Mouse (Mus musculus) cerebellum, adult 18-20 months (tissue): ENCODE results near the gene Actr10.

Source experiments
- DNase-seq, 2 experiments: peaks; one replicate each; pipeline ENCODE4 v3.0.0; 2021

Gene Actr10

DNA sequence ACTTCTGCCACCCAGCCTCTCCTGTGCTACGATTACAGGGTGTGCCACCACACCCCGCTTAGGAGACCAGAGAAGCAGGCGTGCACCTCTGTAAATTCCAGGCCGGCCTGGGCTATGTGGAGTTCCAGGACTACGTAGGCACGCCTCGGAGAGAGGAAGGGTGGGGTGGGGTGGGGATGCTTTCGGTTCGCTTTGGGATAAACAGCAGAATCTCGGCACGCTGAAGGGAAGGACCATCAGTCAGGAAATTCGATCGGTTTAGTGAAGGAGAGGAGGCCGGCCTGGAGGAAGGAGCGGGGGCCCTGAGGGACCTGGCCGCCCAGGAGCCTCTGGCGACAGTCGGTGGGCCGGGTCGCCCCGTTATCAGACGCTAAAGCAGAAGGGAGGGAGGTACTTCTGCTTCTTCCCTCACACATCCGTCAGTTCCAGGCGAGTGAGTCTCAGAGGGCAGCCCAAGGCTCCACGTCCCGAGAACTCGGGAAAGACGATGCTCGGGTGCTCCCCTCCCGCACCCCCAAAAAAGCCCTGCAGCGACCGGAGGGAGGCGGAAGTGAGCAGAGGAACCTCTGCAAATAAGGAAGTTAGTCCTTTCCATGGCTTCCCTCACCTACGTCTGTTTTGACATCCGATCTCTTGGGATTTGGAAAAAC is 30.6 kb downstream of the Actr10 start:
- peak; percentile 81 to 82 for DNase-seq

- DNase-seq = peak; percentile 71 to 86
These were observed 31.2 kb downstream of the Actr10 start for GRCm38 (mm10) chr12:70968791-70969307.

DNA sequence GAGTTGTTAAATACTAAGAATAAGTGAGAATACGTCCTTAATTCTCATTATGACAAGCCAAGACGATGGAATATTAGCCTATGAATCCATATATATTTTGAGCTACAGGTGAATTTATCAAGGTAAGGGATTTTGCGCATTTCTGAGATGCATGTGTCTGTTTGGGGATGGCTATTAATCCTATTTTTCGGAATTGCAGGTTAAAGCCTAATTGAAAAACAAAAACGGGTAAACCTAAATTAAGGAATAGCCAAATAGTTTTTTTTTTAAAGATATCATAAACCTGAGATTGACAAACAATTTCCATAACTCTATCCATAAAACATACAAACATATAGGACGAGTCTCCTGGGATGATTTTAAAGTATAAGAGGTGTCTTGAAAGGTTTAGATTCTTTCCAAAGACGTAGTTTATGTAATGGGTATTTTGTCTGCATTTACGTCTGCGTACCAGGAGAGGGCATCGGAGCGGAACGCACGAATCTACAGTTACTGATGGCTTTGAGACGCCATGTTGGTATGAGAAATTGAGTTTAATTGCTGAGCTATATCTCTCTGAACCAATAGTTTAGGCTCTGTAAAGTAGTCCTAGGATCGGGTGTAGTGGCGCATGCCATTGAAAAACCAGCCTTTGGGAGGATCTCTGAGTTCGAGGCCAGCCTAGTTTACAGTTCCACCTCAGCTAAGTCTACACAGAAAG is 32.0 kb downstream of the Actr10 start:
- DNase-seq = peak; percentile 54 to 71

DNA sequence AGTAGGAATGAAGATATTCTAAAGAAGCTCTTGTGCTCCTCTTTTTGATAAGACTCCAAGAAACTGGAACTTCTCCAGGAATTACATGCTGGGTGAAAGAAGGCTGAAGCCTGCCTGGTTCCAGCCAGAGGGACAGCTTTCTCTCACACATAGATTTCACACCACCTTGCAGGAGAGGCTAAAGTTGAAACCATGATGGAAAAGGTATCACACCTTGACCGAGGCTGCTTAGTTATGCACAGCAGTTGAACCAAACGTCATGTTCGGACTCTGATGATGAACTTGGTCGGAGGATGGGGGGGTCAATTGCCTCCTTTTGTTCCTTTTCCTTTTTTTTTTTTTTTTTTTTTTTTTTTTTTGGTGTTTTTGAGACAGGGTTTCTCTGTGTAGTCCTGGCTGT is 36.2 kb downstream of the Actr10 start:
- DNase-seq = no peak

DNA sequence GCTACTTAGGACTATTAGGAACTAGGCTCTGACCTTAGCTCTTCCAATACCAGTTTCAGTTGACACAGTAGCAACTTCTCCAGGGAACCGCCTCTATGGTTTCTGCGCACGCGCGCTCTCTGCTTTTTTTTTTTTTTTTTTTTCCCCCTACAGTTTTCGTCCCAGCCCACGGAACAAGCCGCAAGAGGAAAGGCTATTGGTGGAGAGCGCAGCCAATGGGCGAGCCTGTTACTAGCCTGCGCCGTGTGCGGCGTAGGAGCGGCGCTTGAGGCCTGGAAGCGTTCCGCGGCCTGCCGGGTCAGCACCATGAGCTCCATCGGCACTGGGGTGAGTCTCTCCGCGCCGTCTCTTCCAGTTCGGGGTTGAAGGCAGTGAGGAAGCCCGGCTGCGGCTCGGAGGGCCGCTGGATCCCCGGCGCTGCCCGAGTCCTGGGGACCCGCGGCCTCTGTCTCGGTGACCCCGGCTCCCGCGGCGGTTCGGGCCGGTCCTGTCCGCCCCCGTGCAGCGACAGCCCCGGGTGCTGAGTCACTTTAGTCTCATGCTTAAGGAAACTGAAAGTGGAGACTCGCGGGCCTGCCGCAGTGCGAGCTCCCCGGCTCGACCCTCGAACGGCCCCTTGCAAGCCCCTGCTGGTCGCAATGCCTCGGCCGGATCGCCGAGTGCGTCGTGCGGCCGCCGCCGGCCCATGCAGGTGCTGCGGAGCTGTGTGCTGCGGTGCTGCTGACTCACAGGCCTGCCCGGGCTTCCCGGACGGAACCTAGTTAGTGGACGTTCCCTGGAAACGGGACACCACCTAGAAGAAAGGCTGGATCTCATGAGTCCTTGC is 37.0 kb downstream of the Actr10 start, which contains the start of gene Psma3:
Psma3 (plus strand) TSS at position 181 of the 826 bp plus-strand sequence.
- DNase-seq = peak; percentile 90 to 91

DNA sequence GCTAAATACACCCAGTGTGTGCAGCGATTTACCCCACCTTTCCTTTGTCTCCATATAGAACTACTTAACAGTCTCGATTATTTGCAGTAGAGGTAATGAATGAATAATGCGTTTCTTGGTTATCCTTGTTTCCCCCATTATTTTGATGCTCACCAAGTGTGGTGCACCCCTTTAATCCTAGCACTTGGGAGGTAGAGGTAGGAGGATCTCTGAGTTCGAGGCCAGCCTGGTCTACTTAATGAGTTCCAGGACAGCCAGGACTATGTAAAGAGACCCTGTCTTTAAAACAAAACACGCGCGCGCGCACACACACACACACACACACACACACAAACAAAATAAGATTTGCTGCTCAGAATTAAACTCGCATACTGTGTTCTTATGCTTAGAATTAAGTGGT is 37.7 kb downstream of the Actr10 start:
- no peak for DNase-seq

DNA sequence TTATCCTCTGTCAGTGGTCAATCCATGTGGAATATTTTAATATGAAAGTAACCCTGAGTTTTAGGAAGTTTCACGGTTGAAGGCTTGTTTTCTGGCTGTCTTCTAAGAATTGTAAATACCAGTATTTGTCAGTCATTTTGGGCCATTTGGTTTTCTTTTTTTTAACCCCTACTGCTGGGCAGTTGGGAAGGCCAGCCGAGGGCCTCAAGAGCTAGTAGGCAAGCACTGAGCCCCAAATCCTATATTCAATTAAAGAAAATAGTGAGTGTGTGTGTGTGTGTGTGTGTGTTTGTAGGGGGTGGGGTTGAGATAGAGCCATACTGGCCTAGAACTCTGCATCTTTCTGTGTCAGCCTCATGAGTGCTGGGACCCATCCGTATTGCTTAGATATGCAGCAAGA is 38.2 kb downstream of the Actr10 start:
- no peak for DNase-seq

DNA sequence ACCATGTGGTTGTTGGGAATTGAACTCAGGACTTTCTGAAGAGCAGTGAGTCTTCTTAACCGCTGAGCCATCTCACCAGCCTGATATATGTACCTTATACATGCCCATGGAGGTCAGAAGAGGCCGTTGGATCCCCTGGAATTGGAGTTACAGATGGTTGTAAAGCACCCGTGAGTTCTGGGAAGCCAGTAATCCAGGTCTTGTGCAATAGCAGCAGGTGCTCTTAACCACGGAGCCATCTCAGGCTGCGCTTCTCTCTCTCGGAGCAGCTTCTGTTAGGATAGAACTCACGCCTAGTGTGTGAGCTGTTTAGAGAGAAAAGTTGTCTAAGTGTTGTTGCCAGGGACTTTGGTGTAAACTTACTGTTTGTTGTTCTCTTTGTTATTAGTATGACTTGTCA is 40.7 kb downstream of the Actr10 start:
- DNase-seq = no peak

- DNase-seq = no peak
These were observed 47.3 kb downstream of the Actr10 start for GRCm38 (mm10) chr12:70984855-70985550.

- no peak for DNase-seq
These were observed 59.6 kb downstream of the Actr10 start for GRCm38 (mm10) chr12:70997225-70997624.

DNA sequence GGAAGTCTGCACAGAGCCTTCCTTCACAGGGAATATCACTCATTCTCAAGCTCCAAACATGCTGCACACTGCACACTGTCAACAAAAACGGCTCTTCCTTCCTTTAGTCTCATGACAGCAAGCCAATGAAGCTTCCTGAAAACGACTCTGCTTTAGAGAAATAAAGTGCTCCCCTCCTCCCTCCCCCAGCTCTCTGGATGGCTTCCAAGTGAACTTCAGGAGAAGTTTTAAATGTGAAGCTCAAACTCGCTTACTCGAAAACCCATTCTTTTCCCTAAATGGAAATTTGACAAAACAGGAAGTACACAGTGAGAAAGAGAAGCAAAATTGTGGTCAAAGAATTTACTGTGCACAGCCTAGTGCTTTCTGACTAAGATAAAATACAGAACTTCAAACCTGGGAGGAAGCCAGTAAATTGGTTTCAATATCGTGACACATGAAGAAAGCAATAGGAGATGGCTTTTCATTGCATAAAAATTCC is 61.8 kb downstream of the Actr10 start:
- no peak for DNase-seq

DNA sequence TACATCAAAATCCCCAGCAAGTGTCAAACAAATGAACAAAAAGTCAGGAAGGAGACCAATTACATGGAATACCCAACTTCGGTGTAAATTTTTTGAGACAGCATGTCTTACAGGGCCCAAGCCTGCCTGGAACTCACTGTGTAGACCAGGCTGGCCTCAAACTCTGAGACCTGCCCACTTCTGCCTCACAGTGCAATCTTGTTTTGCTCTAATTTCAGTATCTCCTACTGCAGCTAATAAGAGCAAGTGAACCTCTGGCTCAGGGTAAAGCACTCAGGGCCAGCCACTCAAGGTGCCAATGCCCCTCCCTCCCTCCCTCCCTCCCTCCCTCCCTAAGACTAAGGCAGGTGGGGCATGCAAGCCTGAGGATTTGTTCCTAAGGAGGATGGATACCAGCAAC is 62.7 kb downstream of the Actr10 start:
- DNase-seq = no peak

- no peak for DNase-seq
These were observed 63.8 kb downstream of the Actr10 start for GRCm38 (mm10) chr12:71001456-71001855.

DNA sequence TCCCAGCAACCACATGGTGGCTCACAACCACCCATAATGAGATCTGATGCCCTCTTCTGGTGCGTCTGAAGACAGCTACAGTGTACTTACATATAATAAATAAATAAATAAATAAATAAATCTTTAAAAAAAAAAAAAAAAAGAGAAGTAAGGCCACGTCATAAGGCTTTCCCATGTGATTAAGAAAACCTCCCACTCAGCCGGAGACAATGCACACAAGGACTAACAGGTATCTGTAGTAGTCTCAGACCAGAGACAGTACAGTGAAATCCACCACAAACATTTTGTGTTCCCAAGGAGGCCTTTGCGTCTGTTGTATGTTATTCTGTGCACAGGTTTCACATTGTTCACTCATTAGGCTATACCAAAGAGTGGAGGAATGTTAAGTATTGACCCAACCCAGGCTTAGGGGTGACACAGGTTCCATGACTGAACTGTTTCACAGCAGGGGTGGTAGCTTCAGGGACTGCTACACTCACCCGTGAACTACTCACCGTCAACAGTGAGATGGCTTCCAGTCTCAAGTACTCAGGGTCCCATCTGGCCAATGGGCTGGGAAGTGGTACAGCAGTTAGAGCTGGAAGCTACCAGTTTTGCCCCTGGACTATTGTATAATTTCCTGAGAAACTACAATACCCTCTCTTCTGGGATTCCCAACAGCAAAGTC is 66.2 kb downstream of the Actr10 start:
- DNase-seq = no peak

GRCm38 (mm10) chr12:71006141-71006540 is 68.5 kb downstream of the Actr10 start:
- DNase-seq = no peak

DNA sequence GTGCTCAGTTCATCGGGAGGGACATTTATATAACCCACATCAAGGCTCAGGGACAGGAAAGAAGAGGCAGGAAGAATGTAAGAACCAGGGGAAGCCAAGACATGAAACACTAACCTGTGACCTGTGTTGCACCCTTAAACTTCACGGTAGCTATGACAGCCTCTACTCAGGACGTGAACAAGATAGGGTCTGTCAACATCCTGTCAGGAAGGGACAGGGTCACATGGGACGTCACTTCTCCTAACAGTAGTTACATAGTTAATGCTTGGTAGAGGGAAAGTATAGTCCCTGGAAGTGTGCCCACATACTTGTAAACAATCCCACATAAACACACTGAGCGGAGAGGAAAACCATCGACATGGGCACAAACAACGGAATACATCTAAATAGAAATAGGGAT is 69.2 kb downstream of the Actr10 start:
- DNase-seq = no peak

- no peak for DNase-seq
These were observed 72.1 kb downstream of the Actr10 start for GRCm38 (mm10) chr12:71009769-71010168.
